Mouse (Mus musculus) thymus, postnatal 25 days (tissue): Measurements from ENCODE around the gene Atp2b4.
A peak's percentile ranks its signal among the peaks of the same experiment; 100 is the strongest.

Experiments
- DNase-seq: peaks from one replicate; pipeline ENCODE4 v3.0.0; 2022

The Atp2b4 gene

GRCm38 (mm10) chr1:133744609-133745008 lies 56.2 kb downstream of the Atp2b4 start:
- no peak for DNase-seq

DNA sequence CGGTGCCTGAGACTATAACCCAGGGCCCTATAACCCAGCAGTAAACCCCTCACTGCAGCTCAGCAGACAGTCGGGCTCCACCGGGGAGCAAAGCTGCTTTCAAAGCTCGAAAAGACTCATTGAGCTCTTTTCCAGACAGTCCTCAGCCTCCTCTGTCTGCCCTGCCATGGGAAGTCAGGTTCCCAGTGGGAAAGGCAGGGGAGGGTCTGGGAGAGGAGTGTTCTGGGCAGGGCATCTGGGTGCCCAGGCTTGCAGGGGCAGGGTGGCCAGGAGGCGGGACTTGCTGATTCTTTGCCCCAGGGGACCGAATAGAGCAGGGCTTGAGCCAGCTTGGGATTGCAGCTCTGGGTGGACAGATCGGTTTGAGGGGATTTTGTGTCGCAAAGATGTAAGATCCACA lies 58.3 kb downstream of the Atp2b4 start:
- no peak for DNase-seq

DNA sequence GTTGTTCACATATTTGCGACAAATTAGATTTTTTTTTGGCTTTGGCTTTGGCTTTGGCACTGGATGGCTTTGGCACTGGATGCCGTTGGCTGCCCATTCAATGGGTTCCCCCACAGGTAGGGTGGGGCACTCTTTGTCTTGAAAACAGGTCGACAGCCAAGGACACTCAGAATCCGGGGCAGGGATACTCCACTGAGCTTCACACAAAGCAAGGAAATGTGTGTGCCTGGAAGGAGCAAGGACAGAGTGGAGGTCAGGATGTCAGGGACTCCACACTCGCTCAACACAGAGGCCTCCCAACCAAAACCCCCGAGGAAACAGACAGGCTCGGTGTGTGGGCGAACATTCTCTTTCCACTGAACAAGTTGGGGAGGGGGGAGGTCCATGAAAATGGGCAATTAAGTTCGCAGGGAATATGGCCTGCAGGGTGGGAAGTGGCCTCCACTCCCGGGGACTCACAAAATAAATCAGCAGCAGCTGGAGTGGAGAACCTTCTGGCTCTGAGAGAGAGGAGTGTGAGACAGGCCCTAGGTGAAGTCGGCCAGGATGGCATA lies 58.9 kb downstream of the Atp2b4 start:
- no peak for DNase-seq

- no peak for DNase-seq
Measured at GRCm38 (mm10) chr1:133741171-133741570, 59.7 kb downstream of the Atp2b4 start.

GRCm38 (mm10) chr1:133736664-133737063 lies 64.2 kb downstream of the Atp2b4 start:
- no peak for DNase-seq

DNA sequence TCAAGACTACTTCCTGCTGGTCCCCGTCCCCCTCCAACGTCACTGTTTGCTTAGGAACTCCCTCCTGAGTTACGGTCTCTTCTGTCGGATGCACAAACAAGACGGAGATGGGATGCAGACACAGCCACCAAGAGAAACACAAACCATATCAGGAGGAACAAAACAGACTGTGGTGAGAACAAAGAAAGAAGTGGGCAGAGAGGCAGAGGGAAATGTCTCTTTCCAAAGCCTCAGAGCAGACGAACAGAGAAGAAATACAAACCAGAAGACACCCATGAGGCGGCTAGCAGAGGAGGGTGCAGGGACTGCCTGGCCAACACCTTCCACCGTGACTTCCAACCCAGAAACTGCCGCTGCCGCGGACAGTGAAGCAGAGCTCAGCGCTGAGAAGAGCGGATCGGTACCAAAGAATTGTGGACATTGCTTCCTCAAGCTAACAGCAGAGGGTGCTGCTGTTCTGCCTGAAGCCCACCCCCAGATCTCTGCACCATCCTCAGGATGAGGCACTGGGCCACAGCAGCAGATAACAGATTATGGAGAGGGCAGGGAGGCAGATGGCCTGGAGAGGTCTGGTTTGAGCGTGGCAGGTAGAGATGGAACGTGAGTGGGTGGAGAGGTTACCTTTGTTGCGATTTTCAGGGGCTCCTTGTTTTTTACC lies 64.7 kb downstream of the Atp2b4 start:
- DNase-seq, result peak; percentile 43

DNA sequence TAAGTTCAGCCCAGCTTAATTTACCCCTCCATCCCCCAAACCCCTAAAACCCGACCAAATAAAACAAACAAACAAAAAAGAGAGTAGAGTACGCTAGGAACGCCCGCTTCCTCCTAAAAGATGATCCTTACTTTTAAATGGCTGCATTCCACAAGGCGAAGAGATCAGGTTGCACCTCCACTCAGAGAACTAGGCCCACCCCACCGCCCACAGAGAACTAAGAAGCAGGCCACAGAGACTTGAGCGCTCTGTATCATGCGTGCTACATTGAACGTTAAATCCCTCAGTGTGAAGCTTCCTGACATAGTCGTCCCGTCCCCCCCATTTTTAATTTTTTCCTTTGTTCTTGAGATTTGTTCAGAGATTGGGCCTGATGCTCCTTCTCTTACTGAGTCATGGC lies 68.0 kb downstream of the Atp2b4 start:
- DNase-seq, result no peak

DNA sequence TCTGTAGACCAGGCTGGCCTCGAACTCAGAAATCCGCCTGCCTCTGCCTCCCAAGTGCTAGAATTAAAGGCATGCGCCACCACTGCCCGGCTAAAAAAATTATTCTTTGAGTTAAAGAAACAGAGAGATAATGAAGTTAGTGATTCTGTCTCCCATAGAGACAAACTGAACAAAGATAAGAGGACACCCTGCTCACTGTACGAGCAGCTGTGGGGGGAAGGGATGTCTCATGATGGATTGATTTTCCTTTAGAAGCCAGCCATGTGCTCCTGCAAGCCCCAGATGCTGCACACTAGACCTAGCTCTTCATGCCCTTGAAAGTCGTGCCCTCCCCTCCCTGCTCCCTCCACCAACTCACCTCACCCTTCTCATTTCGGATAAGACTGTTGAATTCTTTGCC lies 72.5 kb downstream of the Atp2b4 start:
- DNase-seq, result no peak

DNA sequence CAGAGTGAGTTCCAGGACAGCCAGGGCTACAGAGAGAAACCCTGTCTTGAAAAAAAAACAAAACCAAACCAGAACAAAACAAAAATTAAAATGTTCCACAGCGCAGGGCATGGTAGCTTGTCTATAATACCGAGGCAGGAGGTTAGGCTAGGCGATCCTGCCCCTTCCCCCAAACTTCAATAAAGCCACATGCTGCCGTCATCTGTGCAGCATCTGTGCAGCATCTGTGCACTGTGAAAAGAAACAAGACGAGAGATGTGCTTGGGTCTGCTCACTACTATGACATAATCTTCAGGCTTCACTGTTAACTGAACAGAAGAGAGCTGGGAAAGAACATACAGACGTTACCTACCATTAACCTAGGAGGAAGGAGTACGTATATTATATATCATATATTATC lies 80.5 kb downstream of the Atp2b4 start:
- DNase-seq, result no peak

GRCm38 (mm10) chr1:133718786-133719185 lies 82.1 kb downstream of the Atp2b4 start:
- no peak for DNase-seq

GRCm38 (mm10) chr1:133718296-133718695 lies 82.5 kb downstream of the Atp2b4 start:
- no peak for DNase-seq

- peak; percentile 72 for DNase-seq
Measured at GRCm38 (mm10) chr1:133716464-133716863, 84.4 kb downstream of the Atp2b4 start.

GRCm38 (mm10) chr1:133715191-133715590 lies 85.7 kb downstream of the Atp2b4 start:
- no peak for DNase-seq

- no peak for DNase-seq
Measured at GRCm38 (mm10) chr1:133713009-133713370, 87.9 kb downstream of the Atp2b4 start.

GRCm38 (mm10) chr1:133712288-133713008 lies 88.4 kb downstream of the Atp2b4 start:
- no peak for DNase-seq

GRCm38 (mm10) chr1:133711376-133711775 lies 89.5 kb downstream of the Atp2b4 start:
- peak; percentile 37 for DNase-seq

GRCm38 (mm10) chr1:133710895-133711294 lies 89.9 kb downstream of the Atp2b4 start:
- no peak for DNase-seq

DNA sequence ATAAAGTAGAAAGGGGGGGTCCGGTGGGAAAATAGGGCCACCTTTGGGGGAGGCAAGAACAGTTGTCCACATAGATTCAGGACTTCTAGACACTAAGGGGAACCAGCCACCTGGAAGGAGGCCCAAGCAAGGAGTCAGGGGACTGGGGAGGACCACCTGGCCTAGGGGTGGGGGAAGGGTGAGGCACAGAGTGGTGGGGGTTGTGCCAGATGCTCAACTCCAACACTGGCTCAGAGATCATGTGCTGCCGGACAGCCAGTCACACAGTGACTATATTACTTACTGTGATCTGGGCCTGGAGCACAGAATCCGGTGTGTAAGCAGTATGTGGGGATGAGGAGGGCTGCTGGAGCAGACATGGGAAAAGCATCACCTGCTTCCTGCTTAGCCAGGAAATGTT lies 91.5 kb downstream of the Atp2b4 start:
- DNase-seq, result peak; percentile 24

DNA sequence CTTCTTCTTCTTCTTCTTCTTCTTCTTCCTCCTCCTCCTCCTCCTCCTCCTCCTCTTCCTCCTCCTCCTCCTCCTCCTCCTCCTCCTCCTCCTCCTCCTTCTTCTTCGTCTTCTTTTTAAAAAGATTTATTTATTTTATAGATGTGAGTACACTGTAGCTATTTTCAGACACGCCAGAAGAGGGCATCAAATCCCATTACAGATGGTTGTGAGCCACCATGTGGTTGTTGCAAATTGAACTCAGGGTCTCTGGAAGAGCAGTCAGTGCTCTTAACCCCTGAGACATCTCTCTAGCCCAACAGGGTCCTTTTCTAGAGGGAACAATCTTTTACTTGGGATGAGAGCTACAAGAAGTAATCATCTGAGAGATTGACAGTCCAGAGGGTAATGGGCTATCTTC lies 99.0 kb downstream of the Atp2b4 start:
- peak; percentile 36 for DNase-seq

- no peak for DNase-seq
Measured at GRCm38 (mm10) chr1:133697935-133698620, 102.8 kb downstream of the Atp2b4 start.

DNA sequence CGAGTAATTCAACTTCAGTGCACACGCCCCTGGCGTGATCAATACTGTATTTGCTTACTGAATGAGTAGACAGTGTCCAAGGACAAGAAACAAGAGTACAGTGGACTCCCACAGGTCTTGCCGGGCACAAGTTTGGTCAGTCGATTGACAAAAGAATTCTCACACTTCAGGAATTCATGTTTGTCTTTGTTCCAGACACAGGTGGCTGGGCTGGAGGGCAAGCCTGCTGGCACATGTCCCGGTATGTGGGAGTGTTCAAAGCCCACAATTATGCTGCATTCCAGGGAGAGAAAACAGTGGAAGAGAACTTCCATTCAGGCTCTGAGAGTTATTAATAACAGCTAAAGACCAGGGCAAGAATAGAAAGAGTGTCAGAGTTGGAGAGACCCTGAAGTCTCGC lies 104.9 kb downstream of the Atp2b4 start:
- DNase-seq, result no peak

- peak; percentile 28 for DNase-seq
Measured at GRCm38 (mm10) chr1:133694876-133695275, 106.0 kb downstream of the Atp2b4 start.

DNA sequence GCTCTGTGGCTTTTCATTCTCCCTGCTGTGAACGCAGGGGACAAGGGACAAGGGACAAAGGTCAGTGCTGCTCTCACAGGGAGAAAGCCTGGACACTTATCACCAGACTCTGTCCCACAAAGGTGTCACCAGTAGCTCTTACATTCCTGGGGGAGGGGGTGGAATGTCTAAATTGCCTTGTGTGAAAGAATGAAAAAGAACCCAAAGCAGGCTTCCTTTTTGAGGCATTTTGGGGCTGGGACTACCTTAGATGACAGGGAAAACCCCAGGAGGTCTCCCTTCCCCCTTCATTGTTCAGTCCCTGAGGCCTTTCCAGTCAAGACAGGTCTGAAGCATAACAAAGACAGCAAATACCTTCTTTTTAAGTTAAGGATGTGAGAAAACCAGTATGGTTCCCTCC lies 106.5 kb downstream of the Atp2b4 start:
- no peak for DNase-seq
